In genomic region chr19:57138045-57138444, GRCm38 (mm10) we compare ENCODE assay signal across 13 mouse cellular contexts.
DNase-seq lines count a peak whose midpoint lies in the region; ATAC-seq and TF ChIP-seq lines count a peak whose summit lies in the region.
"Had no signal": no experiment of that assay in that cellular context is flagged by ENCODE, and none has a peak within 500 bp of the region (broad histone marks: within the 10 kb centered on the region; RNA-seq: fewer than 3 reads in every experiment).

No protein-coding gene starts in this region.

- no peak for TF ChIP-seq POLR2A in small intestine, adult 2 months (IDR thresholded peaks at IDR 0.05; ENCODE audit: low read depth, low read length)

- no peak for ATAC-seq in hindbrain, embryonic 12.5 days (ENCODE audit: low FRiP score)
- ATAC-seq in midbrain, embryonic 14.5 days (ENCODE audit: low FRiP score, low TSS enrichment) = no peak
- ATAC-seq in midbrain, embryonic 11.5 days (ENCODE audit: low FRiP score) = no peak

- no peaks in the 10 kb centered on the region for H3K27me3 ChIP-seq in hindbrain, embryonic 12.5 days
- no peaks in the 10 kb centered on the region for H3K27me3 ChIP-seq in hindbrain, embryonic 10.5 days (ENCODE audit: insufficient read depth, poor library complexity, severe bottlenecking)
- H3K27me3 ChIP-seq in midbrain, embryonic 14.5 days (ENCODE audit: control insufficient read depth, insufficient read depth, low read length) = no peaks in the 10 kb centered on the region
- H3K27me3 ChIP-seq in midbrain, embryonic 11.5 days (ENCODE audit: control insufficient read depth, insufficient read depth, low read length) = no peaks in the 10 kb centered on the region
- H3K27me3 ChIP-seq in small intestine, adult 2 months (ENCODE audit: control insufficient read depth, insufficient read depth, low read length) = no peaks in the 10 kb centered on the region
- H3K27me3 ChIP-seq: heart, embryonic 13.5 days; limb, embryonic 15.5 days had no signal

- H3K27ac ChIP-seq in hindbrain, embryonic 12.5 days = no peak overlapping the region
- H3K27ac ChIP-seq in hindbrain, embryonic 10.5 days = no peak overlapping the region
- no peak overlapping the region for H3K27ac ChIP-seq in midbrain, embryonic 14.5 days (replicated peaks; ENCODE audit: low read depth, low read length)
- H3K27ac ChIP-seq in midbrain, embryonic 11.5 days (ENCODE audit: low read depth, low read length) = no peak overlapping the region
- no peak overlapping the region for H3K27ac ChIP-seq in small intestine, adult 2 months (ENCODE audit: insufficient read depth, low read depth, low read length)
- H3K27ac ChIP-seq: heart, embryonic 13.5 days had no signal

- H3K36me3 ChIP-seq in hindbrain, embryonic 12.5 days = no peaks in the 10 kb centered on the region
- no peaks in the 10 kb centered on the region for H3K36me3 ChIP-seq in hindbrain, embryonic 10.5 days
- no peaks in the 10 kb centered on the region for H3K36me3 ChIP-seq in midbrain, embryonic 14.5 days (ENCODE audit: control insufficient read depth, insufficient read depth, low read length)
- no peaks in the 10 kb centered on the region for H3K36me3 ChIP-seq in midbrain, embryonic 11.5 days (ENCODE audit: control insufficient read depth, insufficient read depth, low read length)
- H3K36me3 ChIP-seq in small intestine, adult 2 months (ENCODE audit: control insufficient read depth, insufficient read depth, low read length) = no peaks in the 10 kb centered on the region
- H3K36me3 ChIP-seq: limb, embryonic 15.5 days had no signal

- H3K9ac ChIP-seq in hindbrain, embryonic 12.5 days = 0 out of 2 replicates have a peak overlapping the region, but pooled peaks have one; percentile 8
- H3K9ac ChIP-seq in midbrain, embryonic 14.5 days (replicated peaks; ENCODE audit: low read length) = no peak overlapping the region
- H3K9ac ChIP-seq in midbrain, embryonic 11.5 days (ENCODE audit: low read length) = no peak overlapping the region
- H3K9ac ChIP-seq: heart, embryonic 13.5 days; limb, embryonic 15.5 days had no signal

- peak; percentile 6; the same call in 1 of the 2 replicates for TF ChIP-seq CTCF in small intestine, adult 2 months (IDR thresholded peaks at IDR 0.05; ENCODE audit: extremely low read depth, insufficient read length, insufficient replicate concordance, low read depth, low read length)

- H3K4me1 ChIP-seq in hindbrain, embryonic 12.5 days = peaks cover 17% of the 10 kb centered on the region
- peaks cover 10% of the 10 kb centered on the region for H3K4me1 ChIP-seq in hindbrain, embryonic 10.5 days (replicated peaks)
- peaks cover 22% of the 10 kb centered on the region for H3K4me1 ChIP-seq in midbrain, embryonic 14.5 days (ENCODE audit: control insufficient read depth, insufficient read depth, low read length)
- no peaks in the 10 kb centered on the region; the same call in 1 of the 2 replicates for H3K4me1 ChIP-seq in midbrain, embryonic 11.5 days (ENCODE audit: control insufficient read depth, insufficient read depth, low read length)
- H3K4me1 ChIP-seq in small intestine, adult 2 months (ENCODE audit: control insufficient read depth, insufficient read depth, insufficient read length, low read length) = peaks cover 4% of the 10 kb centered on the region

- H3K9me3 ChIP-seq in hindbrain, embryonic 12.5 days (replicated peaks) = no peaks in the 10 kb centered on the region
- H3K9me3 ChIP-seq in hindbrain, embryonic 10.5 days = no peaks in the 10 kb centered on the region
- no peaks in the 10 kb centered on the region for H3K9me3 ChIP-seq in midbrain, embryonic 14.5 days (ENCODE audit: control insufficient read depth, low read length)
- H3K9me3 ChIP-seq in midbrain, embryonic 11.5 days (ENCODE audit: control insufficient read depth, low read length) = no peaks in the 10 kb centered on the region
- H3K9me3 ChIP-seq: heart, embryonic 13.5 days; limb, embryonic 15.5 days had no signal

- no peak overlapping the region for H3K4me2 ChIP-seq in hindbrain, embryonic 12.5 days (replicated peaks)
- H3K4me2 ChIP-seq in midbrain, embryonic 14.5 days (ENCODE audit: low read length) = no peak overlapping the region
- H3K4me2 ChIP-seq in midbrain, embryonic 11.5 days = no peak overlapping the region
- H3K4me2 ChIP-seq: heart, embryonic 13.5 days; limb, embryonic 15.5 days had no signal

- H3K4me3 ChIP-seq in hindbrain, embryonic 12.5 days = no peak overlapping the region
- H3K4me3 ChIP-seq in hindbrain, embryonic 10.5 days = no peak overlapping the region
- no peak overlapping the region for H3K4me3 ChIP-seq in midbrain, embryonic 14.5 days (replicated peaks; ENCODE audit: low read depth, low read length)
- H3K4me3 ChIP-seq in midbrain, embryonic 11.5 days (ENCODE audit: low read depth, low read length) = no peak overlapping the region
- H3K4me3 ChIP-seq in small intestine, adult 2 months (ENCODE audit: low read depth, low read length) = no peak overlapping the region
- H3K4me3 ChIP-seq: heart, embryonic 13.5 days; limb, embryonic 15.5 days; megakaryocyte, embryonic 14.5 days had no signal

- DNase-seq in hindbrain, embryonic 10.5 days (ENCODE audit: low spot score) = no peak
- peak; percentile 73 for DNase-seq in midbrain, embryonic 14.5 days
- no peak for DNase-seq in midbrain, embryonic 11.5 days (ENCODE audit: low spot score, missing footprints)
- DNase-seq in adipocyte (ENCODE audit: low spot score) = peak; percentile 66
- DNase-seq in right cerebral cortex, postnatal 4 days = no peak
- no peak for DNase-seq in layer of hippocampus, postnatal 10 days (ENCODE audit: low spot score in 2 of 2)
- DNase-seq: kidney, adult 18-20 months; spleen, adult 18-20 months had no signal

Comparison
In these comparisons a context has a peak if more than half of its experiments do, and no peak if none do; other contexts are left out.
1. DNase-seq: peak in midbrain, embryonic 14.5 days (single experiment) and adipocyte (single experiment); none in hindbrain, embryonic 10.5 days (single experiment), midbrain, embryonic 11.5 days (single experiment), right cerebral cortex, postnatal 4 days (single experiment) and layer of hippocampus, postnatal 10 days (0 of 2).